Mouse (Mus musculus) hindbrain, embryonic 12.5 days (tissue): ENCODE data around the gene Ubl7. TPM values are rescaled to one million over a fixed set of nuclear protein-coding genes. Genes with fewer than 3 reads are reported as not detected.

Experiments
- ATAC-seq: fragments of 200-750 bp; cut with Nextera tagmentation; 2 replicates; pipeline ENCODE4 v1.8.0; 2017; ENCODE audit warnings: moderate TSS enrichment; ENCODE audit not compliant: low FRiP score
- H3K27ac ChIP-seq: fragments of 300-500 bp; sonication (generic); 2 replicates; pipeline ENCODE4 v1.5.1; 2016; ENCODE audit warnings: mild to moderate bottlenecking
- H3K27me3 ChIP-seq: fragments of 300-500 bp; sonication (generic); 2 replicates; pipeline ENCODE4 v1.6.1; 2016; ENCODE audit warnings: mild to moderate bottlenecking
- H3K36me3 ChIP-seq: fragments of 300-500 bp; sonication (generic); 2 replicates; pipeline ENCODE4 v1.6.1; 2016; ENCODE audit warnings: mild to moderate bottlenecking
- H3K4me1 ChIP-seq: fragments of 300-500 bp; sonication (generic); 2 replicates; pipeline ENCODE4 v1.6.1; 2016
- H3K4me2 ChIP-seq: fragments of 300-500 bp; sonication (generic); replicated peaks from 2 replicates; pipeline ENCODE4 v1.6.1; 2016; ENCODE audit warnings: mild to moderate bottlenecking
- H3K4me3 ChIP-seq: fragments of 300-500 bp; sonication (generic); 2 replicates; pipeline ENCODE4 v1.5.1; 2016; ENCODE audit warnings: mild to moderate bottlenecking
- H3K9ac ChIP-seq: fragments of 300-500 bp; sonication (generic); 2 replicates; pipeline ENCODE4 v1.6.1; 2016; ENCODE audit warnings: mild to moderate bottlenecking, moderate library complexity
- H3K9me3 ChIP-seq: fragments of 300-500 bp; sonication (generic); replicated peaks from 2 replicates; pipeline ENCODE4 v1.6.1; 2016; ENCODE audit warnings: mild to moderate bottlenecking
- WGBS: fragments of 180-500 bp; shearing (Covaris S2); methylation state at CpG from one replicate; pipeline ENCODE4 v1.1.7; 2016; 5-methylcytosine and 5-hydroxymethylcytosine counted together
- polyA plus RNA-seq: library from polyadenylated mRNA; unstranded; fragments of >200 nt; fragmentation: Nextera tagmentation; extraction: Ambion mirVana; gene quantifications from 2 replicates; pipeline ENCODE4 v1.2.1, GENCODE M21; 2016

The Ubl7 gene
- polyA plus RNA-seq, 1 experiment from 2014 or later = 143 TPM

DNA sequence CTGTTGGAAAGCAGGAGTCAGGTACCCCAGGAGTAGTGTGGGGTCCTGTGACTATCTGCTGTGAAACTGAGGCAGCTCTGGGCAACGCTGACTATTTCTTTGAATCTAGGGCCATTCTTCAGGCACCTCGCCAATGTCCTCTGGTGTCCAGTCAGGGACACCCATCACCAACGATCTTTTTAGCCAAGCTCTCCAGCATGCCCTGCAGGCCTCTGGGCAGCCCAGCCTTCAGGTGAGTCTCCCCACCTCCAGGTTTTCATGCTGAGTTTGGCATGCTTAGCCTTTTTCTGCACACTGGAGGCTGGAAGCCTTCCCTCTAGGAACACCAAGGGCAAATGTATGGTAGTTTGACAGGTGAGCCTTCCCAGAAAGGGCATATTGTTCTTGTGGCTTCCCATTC, 12.3 kb downstream of the Ubl7 start:
- H3K27me3 ChIP-seq = no peaks in the 10 kb centered on the region
- ATAC-seq = no peak
- H3K4me3 ChIP-seq = no peak overlapping the region
- peaks cover 85% of the 10 kb centered on the region for H3K36me3 ChIP-seq
- WGBS = 93% methylated on average over 3 of the region's 3 CpGs
- H3K9me3 ChIP-seq = no peaks in the 10 kb centered on the region
- no peak overlapping the region for H3K9ac ChIP-seq
- no peak overlapping the region for H3K4me2 ChIP-seq
- H3K4me1 ChIP-seq = no peaks in the 10 kb centered on the region
- H3K27ac ChIP-seq = no peak overlapping the region

GRCm38 (mm10) chr9:57931166-57931767, 20.5 kb downstream of the Ubl7 start:
- Histone ChIP-seq H3K36me3 (peaks cover 43% of the 10 kb centered on the region), H3K27me3 (no peaks in the 10 kb centered on the region), H3K27ac (no peak overlapping the region), H3K4me3 (no peak overlapping the region), H3K9ac (no peak overlapping the region), H3K9me3 (no peaks in the 10 kb centered on the region), H3K4me1 (no peaks in the 10 kb centered on the region), H3K4me2 (no peak overlapping the region)
- 86% methylated on average over 5 of the region's 5 CpGs for WGBS
- no peak for ATAC-seq

- peaks cover 2% of the 10 kb centered on the region; the same call in 1 of the 2 replicates for H3K27me3 ChIP-seq
- H3K36me3 ChIP-seq = peaks cover 35% of the 10 kb centered on the region
- H3K9ac ChIP-seq = no peak overlapping the region
- 77% methylated on average over 3 of the region's 3 CpGs for WGBS
- H3K4me2 ChIP-seq = no peak overlapping the region
- no peak overlapping the region for H3K4me3 ChIP-seq
- H3K4me1 ChIP-seq = no peaks in the 10 kb centered on the region
- ATAC-seq = no peak
- no peaks in the 10 kb centered on the region for H3K9me3 ChIP-seq
- no peak overlapping the region for H3K27ac ChIP-seq
Observed at GRCm38 (mm10) chr9:57932253-57932652, 21.5 kb downstream of the Ubl7 start.

- Histone ChIP-seq H3K9me3 (no peaks in the 10 kb centered on the region), H3K27ac (no peak overlapping the region), H3K27me3 (peaks cover 7% of the 10 kb centered on the region; the same call in 1 of the 2 replicates), H3K4me1 (no peaks in the 10 kb centered on the region), H3K9ac (no peak overlapping the region), H3K36me3 (peaks cover 27% of the 10 kb centered on the region), H3K4me2 (no peak overlapping the region), H3K4me3 (no peak overlapping the region)
- 83% methylated on average over 6 of the region's 6 CpGs for WGBS
- ATAC-seq = no peak
Observed at GRCm38 (mm10) chr9:57932831-57933602, 22.2 kb downstream of the Ubl7 start.

GRCm38 (mm10) chr9:57935683-57936437, 25.1 kb downstream of the Ubl7 start:
- no peak overlapping the region for H3K27ac ChIP-seq
- no peaks in the 10 kb centered on the region for H3K9me3 ChIP-seq
- peaks cover 11% of the 10 kb centered on the region for H3K4me1 ChIP-seq
- ATAC-seq = no peak
- no peaks in the 10 kb centered on the region for H3K36me3 ChIP-seq
- WGBS = 34% methylated on average over 6 of the region's 6 CpGs
- H3K4me2 ChIP-seq = no peak overlapping the region
- H3K27me3 ChIP-seq = peaks cover 10% of the 10 kb centered on the region
- no peak overlapping the region for H3K9ac ChIP-seq
- no peak overlapping the region for H3K4me3 ChIP-seq

GRCm38 (mm10) chr9:57937171-57937570, 26.4 kb downstream of the Ubl7 start:
- H3K27ac ChIP-seq = no peak overlapping the region
- H3K4me2 ChIP-seq = no peak overlapping the region
- 77% methylated on average over 4 of the region's 4 CpGs for WGBS
- H3K27me3 ChIP-seq = peaks cover 23% of the 10 kb centered on the region
- no peak overlapping the region for H3K4me3 ChIP-seq
- H3K9ac ChIP-seq = no peak overlapping the region
- peaks cover 24% of the 10 kb centered on the region for H3K4me1 ChIP-seq
- no peaks in the 10 kb centered on the region for H3K9me3 ChIP-seq
- no peak for ATAC-seq
- no peaks in the 10 kb centered on the region for H3K36me3 ChIP-seq

DNA sequence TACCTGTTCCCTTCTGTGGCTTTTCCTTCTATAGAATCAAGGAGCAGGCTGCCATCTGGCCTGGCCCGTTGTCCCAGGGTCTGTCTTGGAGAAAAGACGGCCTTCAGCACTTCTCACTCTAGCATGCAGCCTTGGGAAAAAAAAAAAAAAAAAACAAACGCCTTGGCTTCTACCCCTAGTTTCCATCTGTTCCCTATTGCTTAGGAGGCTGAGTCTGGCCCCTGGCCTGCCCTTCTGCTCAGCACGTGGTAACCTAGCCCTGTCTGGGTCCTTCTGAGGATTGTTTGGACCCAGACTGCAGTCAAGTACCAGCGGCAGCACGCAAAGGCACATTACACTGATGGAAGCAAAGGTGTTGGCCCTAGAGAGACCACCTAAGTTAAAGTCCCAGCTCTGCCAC, 26.9 kb downstream of the Ubl7 start:
- no peak overlapping the region for H3K9ac ChIP-seq
- H3K27ac ChIP-seq = no peak overlapping the region
- peaks cover 28% of the 10 kb centered on the region for H3K27me3 ChIP-seq
- no peak overlapping the region for H3K4me3 ChIP-seq
- H3K36me3 ChIP-seq = no peaks in the 10 kb centered on the region
- H3K4me2 ChIP-seq = no peak overlapping the region
- WGBS = 54% methylated on average over 6 of the region's 6 CpGs
- no peak for ATAC-seq
- peaks cover 28% of the 10 kb centered on the region for H3K4me1 ChIP-seq
- no peaks in the 10 kb centered on the region for H3K9me3 ChIP-seq

DNA sequence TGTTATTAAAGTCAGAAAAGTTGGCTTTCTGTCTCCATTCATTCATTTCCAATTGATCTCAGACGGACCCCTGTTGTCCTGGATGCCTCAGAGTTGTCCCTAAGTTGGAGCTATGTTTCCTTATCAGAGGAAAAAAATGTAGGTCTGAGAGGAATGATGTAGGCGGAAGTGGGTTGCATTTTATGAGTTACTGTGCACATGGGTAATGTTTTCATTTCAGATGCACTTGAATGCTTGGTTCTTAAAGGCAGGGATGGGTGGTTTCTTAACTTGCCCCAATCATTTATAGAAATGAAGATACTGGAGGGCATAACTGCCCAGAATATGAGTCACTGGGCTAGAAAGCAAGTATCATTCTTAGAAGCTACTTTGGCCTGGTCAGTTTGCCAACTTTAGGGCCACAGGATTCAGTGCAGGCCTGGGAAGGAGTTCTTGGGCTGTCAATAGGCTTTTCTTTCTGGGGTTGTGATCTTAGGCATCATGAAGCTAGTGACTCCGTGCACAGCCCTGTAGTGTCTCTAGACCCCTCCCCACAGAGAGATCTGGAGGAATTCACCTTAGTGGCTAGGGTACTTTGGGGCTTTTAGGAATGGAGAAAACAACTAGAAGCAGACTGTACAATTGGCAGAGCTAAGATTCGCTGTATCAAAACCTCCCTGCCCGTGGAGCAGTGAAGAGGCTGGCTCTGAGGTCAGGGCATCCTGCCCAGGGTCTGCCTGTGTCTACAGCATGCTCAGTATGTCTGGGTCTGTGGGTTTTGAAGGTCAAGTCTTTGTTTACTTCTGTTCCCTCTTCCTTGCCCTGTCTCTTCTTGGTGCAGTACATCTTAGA, 27.7 kb downstream of the Ubl7 start:
- H3K27me3 ChIP-seq = peaks cover 33% of the 10 kb centered on the region
- no peak overlapping the region for H3K4me2 ChIP-seq
- 77% methylated on average over 5 of the region's 5 CpGs for WGBS
- H3K9ac ChIP-seq = no peak overlapping the region
- peaks cover 33% of the 10 kb centered on the region for H3K4me1 ChIP-seq
- no peak overlapping the region for H3K4me3 ChIP-seq
- no peak for ATAC-seq
- no peaks in the 10 kb centered on the region for H3K36me3 ChIP-seq
- no peak overlapping the region for H3K27ac ChIP-seq
- H3K9me3 ChIP-seq = no peaks in the 10 kb centered on the region

- Histone ChIP-seq H3K4me3 (peak within 1 kb of the TSS; percentile 77), H3K36me3 (no peaks in the 10 kb centered on the region), H3K4me1 (peaks cover 35% of the 10 kb centered on the region), H3K4me2 (peak within 1 kb of the TSS; percentile 85), H3K27me3 (peaks cover 38% of the 10 kb centered on the region), H3K27ac (peak within 1 kb of the TSS; percentile 89), H3K9me3 (no peaks in the 10 kb centered on the region), H3K9ac (peak within 1 kb of the TSS; percentile 75)
- 2% methylated on average over 56 of the region's 60 CpGs for WGBS
- peak; percentile 87 for ATAC-seq
Observed at GRCm38 (mm10) chr9:57939431-57940348, 28.9 kb downstream of the Ubl7 start, which contains the start of gene Sema7a. Gene Sema7a, plus strand, starts transcription at chr9:57940112.

DNA sequence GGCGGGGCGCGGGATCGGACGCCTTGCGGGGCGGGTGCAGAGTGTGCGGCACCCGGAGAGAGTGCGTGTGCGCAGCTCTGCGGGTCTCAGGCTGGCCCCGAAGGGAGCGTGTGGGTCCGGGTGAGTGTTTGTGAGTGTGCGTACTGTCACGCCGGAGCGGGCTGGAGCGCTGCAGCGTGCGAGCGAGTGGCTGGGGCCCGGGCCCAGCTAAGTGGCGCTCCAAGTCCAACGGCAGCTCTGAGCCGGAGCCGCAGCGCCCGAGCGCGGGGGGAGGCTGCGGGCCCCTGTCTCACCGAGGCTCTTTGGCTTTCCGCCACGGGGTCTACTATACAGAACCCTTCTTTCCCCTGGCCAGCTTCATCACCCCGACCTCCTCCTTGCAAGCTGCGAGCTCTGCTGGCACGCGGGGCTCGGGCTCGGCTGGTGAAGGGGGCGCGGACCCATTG, 29.6 kb downstream of the Ubl7 start:
- Histone ChIP-seq H3K4me2 (peak overlapping the region; percentile 85), H3K4me1 (peaks cover 36% of the 10 kb centered on the region), H3K27me3 (peaks cover 38% of the 10 kb centered on the region), H3K9ac (peak overlapping the region; percentile 75), H3K4me3 (peak overlapping the region; percentile 77), H3K36me3 (no peaks in the 10 kb centered on the region), H3K27ac (peak overlapping the region; percentile 89), H3K9me3 (no peaks in the 10 kb centered on the region)
- WGBS = under 1% methylated on average over 44 of the region's 44 CpGs
- peak; percentile 71 for ATAC-seq
